Comparison of ENCODE assay signal across 8 mouse cellular contexts in genomic region chr7:78826682-78827385, GRCm38 (mm10). TPM values are rescaled to one million over a fixed set of nuclear protein-coding genes. Genes with fewer than 3 reads are reported as not detected.
A peak's percentile ranks its signal among the peaks of the same experiment; 100 is the strongest.
DNase-seq lines count a peak whose midpoint lies in the region; ATAC-seq and TF ChIP-seq lines count a peak whose summit lies in the region.

No protein-coding gene starts in this region.

- TF ChIP-seq CTCF in cerebellum, adult 2 months (IDR thresholded peaks at IDR 0.05; ENCODE audit: borderline replicate concordance, insufficient read depth, low read depth, low read length) = no peak

- DNase-seq in kidney, postnatal 14 days = peak; percentile 32
- no peak for DNase-seq in kidney, postnatal 25 days
- peak; percentile 32 for DNase-seq in embryo, embryonic 10.5 days (ENCODE audit: low spot score)
- DNase-seq in hindbrain, embryonic 14.5 days (ENCODE audit: low spot score) = peak; percentile 34
- DNase-seq in gastrocnemius, postnatal 36 days = no peak
- DNase-seq in frontal cortex, postnatal 36 days (ENCODE audit: low spot score in 2 of 2) = no peak
- DNase-seq in cerebellum, adult 2 months = no peak

- H3K9ac ChIP-seq in hindbrain, embryonic 14.5 days = no peak overlapping the region
- H3K9ac ChIP-seq in neural tube, embryonic 12.5 days = no peak overlapping the region

- no peaks in the 10 kb centered on the region for H3K27me3 ChIP-seq in hindbrain, embryonic 14.5 days (ENCODE audit: control insufficient read depth, insufficient read depth, low read length)
- H3K27me3 ChIP-seq in neural tube, embryonic 12.5 days (replicated peaks) = no peaks in the 10 kb centered on the region
- H3K27me3 ChIP-seq in cerebellum, adult 2 months (ENCODE audit: control insufficient read depth, insufficient read depth, low read length) = no peaks in the 10 kb centered on the region

- peak overlapping the region; percentile 89 for H3K27ac ChIP-seq in hindbrain, embryonic 14.5 days
- peak overlapping the region; percentile 27; the same call in 1 of the 2 replicates for H3K27ac ChIP-seq in neural tube, embryonic 12.5 days
- H3K27ac ChIP-seq in cerebellum, adult 2 months (ENCODE audit: insufficient read depth, low read length) = no peak overlapping the region

- no peak overlapping the region for H3K4me3 ChIP-seq in hindbrain, embryonic 14.5 days (replicated peaks; ENCODE audit: low read length)
- H3K4me3 ChIP-seq in neural tube, embryonic 12.5 days = no peak overlapping the region
- H3K4me3 ChIP-seq in cerebellum, adult 2 months (replicated peaks; ENCODE audit: insufficient read depth, low read depth, low read length) = no peak overlapping the region

- no peaks in the 10 kb centered on the region for H3K9me3 ChIP-seq in hindbrain, embryonic 14.5 days (ENCODE audit: control insufficient read depth, low read length)
- H3K9me3 ChIP-seq in neural tube, embryonic 12.5 days = no peaks in the 10 kb centered on the region

- H3K36me3 ChIP-seq in hindbrain, embryonic 14.5 days (replicated peaks; ENCODE audit: control insufficient read depth, insufficient read depth) = peaks cover 21% of the 10 kb centered on the region
- peaks cover 22% of the 10 kb centered on the region for H3K36me3 ChIP-seq in neural tube, embryonic 12.5 days

- H3K4me2 ChIP-seq in hindbrain, embryonic 14.5 days (replicated peaks) = peak overlapping the region; percentile 22; the same call in 1 of the 2 replicates
- H3K4me2 ChIP-seq in neural tube, embryonic 12.5 days (replicated peaks) = 0 out of 2 replicates have a peak overlapping the region, but pooled peaks have one; percentile 12

- intact Hi-C loops in gastrocnemius, postnatal 36 days (cut with DNase I) = no loop called here

- peaks cover 19% of the 10 kb centered on the region for H3K4me1 ChIP-seq in hindbrain, embryonic 14.5 days (replicated peaks; ENCODE audit: control insufficient read depth, insufficient read depth, low read length)
- peaks cover 8% of the 10 kb centered on the region; the same call in 1 of the 2 replicates for H3K4me1 ChIP-seq in neural tube, embryonic 12.5 days
- H3K4me1 ChIP-seq in cerebellum, adult 2 months (ENCODE audit: control insufficient read depth, insufficient read depth, low read length) = no peaks in the 10 kb centered on the region

- 31% methylated on average over 9 of the region's 9 CpGs for WGBS in hindbrain, embryonic 14.5 days
- 50% methylated on average over 9 of the region's 9 CpGs for WGBS in neural tube, embryonic 12.5 days
- 41% methylated on average over 9 of the region's 9 CpGs for WGBS in cerebellum, adult 2 months

- TF ChIP-seq POLR2A in cerebellum, adult 2 months (IDR thresholded peaks at IDR 0.05; ENCODE audit: borderline replicate concordance, insufficient read depth, low read length) = no peak

- peak; percentile 80 for ATAC-seq in hindbrain, embryonic 14.5 days (ENCODE audit: low FRiP score)
- ATAC-seq in neural tube, embryonic 12.5 days (ENCODE audit: low FRiP score, low read depth) = peak; percentile 80

RNA-seq across cellular contexts. Expression of gene Det1, which starts 20.2 kb away (rescaled TPM):
- polyA plus RNA-seq in hindbrain, embryonic 14.5 days (2014; fragmentation: Nextera tagmentation; extraction: Ambion mirVana) = 12.7 and 13.5 TPM in 2 replicates
- polyA plus RNA-seq in neural tube, embryonic 12.5 days (2016; fragmentation: Nextera tagmentation; extraction: Ambion mirVana) = 19.7 TPM in 2 replicates
- total RNA-seq in gastrocnemius, postnatal 36 days (2021) = 10 to 100 TPM; 16.0 to 16.5 TPM
- polyA plus RNA-seq in cerebellum, adult 2 months (2012; rRNA removed) = 8.5 and 9.7 TPM in 2 replicates

RNA-seq across cellular contexts. Expression of gene Mrpl46, which starts 43.5 kb away (rescaled TPM):
- 58.3 and 62.1 TPM in 2 replicates for polyA plus RNA-seq in hindbrain, embryonic 14.5 days (2014; fragmentation: Nextera tagmentation; extraction: Ambion mirVana)
- 61.3 and 65.2 TPM in 2 replicates for polyA plus RNA-seq in neural tube, embryonic 12.5 days (2016; fragmentation: Nextera tagmentation; extraction: Ambion mirVana)
- 10 to 100 TPM; 27.4 to 31.7 TPM for total RNA-seq in gastrocnemius, postnatal 36 days (2021)
- 46.4 and 48.3 TPM in 2 replicates for polyA plus RNA-seq in cerebellum, adult 2 months (2012; rRNA removed)

RNA-seq across cellular contexts. Expression of gene Mrps11, which starts 43.9 kb away (rescaled TPM):
- 62.6 and 65.6 TPM in 2 replicates for polyA plus RNA-seq in hindbrain, embryonic 14.5 days (2014; fragmentation: Nextera tagmentation; extraction: Ambion mirVana)
- polyA plus RNA-seq in neural tube, embryonic 12.5 days (2016; fragmentation: Nextera tagmentation; extraction: Ambion mirVana) = 70.1 and 70.8 TPM in 2 replicates
- 10 to 100 TPM; 28.7 to 33.8 TPM for total RNA-seq in gastrocnemius, postnatal 36 days (2021)
- 79.1 and 83.0 TPM in 2 replicates for polyA plus RNA-seq in cerebellum, adult 2 months (2012; rRNA removed)

Comparison
In these comparisons a context has a peak if more than half of its experiments do, and no peak if none do; other contexts are left out.
1. DNase-seq: peak in kidney, postnatal 14 days (single experiment), embryo, embryonic 10.5 days (single experiment) and hindbrain, embryonic 14.5 days (single experiment); none in kidney, postnatal 25 days (0 of 2), gastrocnemius, postnatal 36 days (0 of 2), frontal cortex, postnatal 36 days (0 of 2) and cerebellum, adult 2 months (0 of 2).